Mouse (Mus musculus): Measurements from ENCODE around the gene Vmn1r128.
"Not testable (repeated sequence)": the region's sequence is repeated elsewhere in the genome, so short reads cannot be mapped to it uniquely, and the experiment has no call there.

The Vmn1r128 gene

GRCm38 (mm10) chr7:21349073-21349472 lies at the start of gene Vmn1r128:
Gene Vmn1r128 (plus strand): TSS chr7:21349373.
- not testable (repeated sequence) for H3K4me1 ChIP-seq (replicated peaks; ENCODE audit: low read depth, low read length); H3K9me3 ChIP-seq (ENCODE audit: low read length); H3K36me3 ChIP-seq (ENCODE audit: insufficient read depth, low read length)

GRCm38 (mm10) chr7:21301367-21301766 lies 47.8 kb upstream of the Vmn1r128 start, which contains the start of gene Vmn1r126:
Gene Vmn1r126 (minus strand): TSS chr7:21301467.
- not testable (repeated sequence) for H3K27me3 ChIP-seq (ENCODE audit: insufficient read depth, low read length); H3K4me1 ChIP-seq (replicated peaks; ENCODE audit: low read depth, low read length); H3K36me3 ChIP-seq (ENCODE audit: insufficient read depth, low read length); H3K4me3 ChIP-seq (replicated peaks; ENCODE audit: low read length); H3K9me3 ChIP-seq (ENCODE audit: low read length)

More at GRCm38 (mm10) chr7:21349073-21349472, at the start of gene Vmn1r128:
- H3K27me3 ChIP-seq (ENCODE audit: insufficient read depth, low read length); H3K4me3 ChIP-seq (replicated peaks; ENCODE audit: low read length): not testable (repeated sequence)

- H3K4me1 ChIP-seq (replicated peaks; ENCODE audit: low read depth, low read length); H3K36me3 ChIP-seq (ENCODE audit: insufficient read depth, low read length); H3K27me3 ChIP-seq (ENCODE audit: insufficient read depth, low read length); H3K9me3 ChIP-seq (ENCODE audit: low read length); H3K4me3 ChIP-seq (replicated peaks; ENCODE audit: low read length): not testable (repeated sequence)
Observed at GRCm38 (mm10) chr7:21319761-21320160, 29.4 kb upstream of the Vmn1r128 start, which contains the start of gene Vmn1r127. Gene Vmn1r127 (minus strand): TSS chr7:21319861.

- not testable (repeated sequence) for H3K9me3 ChIP-seq (ENCODE audit: low read length); H3K36me3 ChIP-seq (ENCODE audit: insufficient read depth, low read length); H3K4me3 ChIP-seq (replicated peaks; ENCODE audit: low read length); H3K4me1 ChIP-seq (replicated peaks; ENCODE audit: low read depth, low read length); H3K27me3 ChIP-seq (ENCODE audit: insufficient read depth, low read length)
Observed at GRCm38 (mm10) chr7:21361191-21361590, 12.0 kb downstream of the Vmn1r128 start, which contains the start of gene Vmn1r129. Gene Vmn1r129 (minus strand): TSS chr7:21361291.
